Mouse (Mus musculus): ENCODE results near the gene Sned1.
"Not testable (repeated sequence)": the region's sequence is repeated elsewhere in the genome, so short reads cannot be mapped to it uniquely, and the experiment has no call there.

Sned1 gene

DNA sequence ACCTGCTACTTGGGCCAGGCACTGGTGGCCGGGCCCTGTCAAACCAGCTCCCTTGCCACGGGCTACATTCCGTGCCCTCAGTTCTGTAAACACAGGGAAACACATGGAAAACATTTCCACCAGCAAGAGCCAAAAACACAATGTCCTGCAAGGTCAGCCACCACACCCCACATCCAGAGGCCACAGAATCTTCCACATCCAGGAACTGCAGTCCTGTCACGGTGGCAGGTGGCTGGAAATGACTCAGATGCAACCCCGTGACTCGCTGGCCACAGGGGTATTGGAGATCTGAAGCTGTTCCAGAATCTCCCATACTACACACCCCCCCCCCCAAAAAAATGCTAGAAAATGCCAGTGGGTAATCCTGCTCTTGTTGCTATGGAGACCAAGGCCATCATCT lies 6.4 kb upstream of the Sned1 start:
- DNase-seq (ENCODE audit: low spot score in 2 of 2), result no peak

DNA sequence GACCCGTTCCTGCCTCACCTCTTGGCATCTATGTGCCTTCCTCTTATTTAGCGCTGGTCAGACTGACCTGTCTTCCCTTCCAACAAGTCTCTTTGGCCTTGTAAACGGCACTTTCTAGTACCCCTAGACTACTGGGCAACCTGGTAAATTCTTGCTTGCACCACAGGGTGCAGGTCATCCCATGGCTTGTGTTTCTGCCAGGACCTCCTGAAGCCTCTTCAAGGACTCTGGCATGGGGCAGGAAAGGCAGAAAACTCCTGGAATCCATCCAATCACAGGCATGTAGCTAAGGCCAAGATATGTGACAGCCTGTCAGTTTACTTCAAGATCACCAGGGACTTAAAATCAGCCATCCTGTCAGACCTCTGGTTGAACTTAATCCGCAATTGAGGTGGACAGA lies 6.0 kb upstream of the Sned1 start:
- no peak for DNase-seq (ENCODE audit: low spot score in 2 of 2)

DNA sequence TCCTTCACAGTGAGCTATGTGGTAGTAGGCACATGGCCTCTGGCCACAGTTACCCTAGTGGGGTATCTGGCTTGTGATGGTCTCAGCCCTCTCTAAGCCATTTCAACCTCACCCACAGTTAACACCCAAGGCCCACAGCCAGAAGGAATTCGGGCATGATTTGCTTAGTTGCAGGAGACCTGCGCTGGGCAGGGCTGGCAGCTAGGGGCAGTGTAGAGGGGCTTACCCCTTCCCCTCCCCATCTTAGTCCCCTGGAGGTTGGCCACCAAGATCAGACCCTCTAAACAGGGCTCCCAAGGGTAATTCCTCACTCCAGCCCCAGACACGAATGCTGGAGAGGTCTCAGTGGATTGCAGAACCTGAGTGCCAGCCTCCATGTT lies 894 bp downstream of the Sned1 start:
- DNase-seq (ENCODE audit: low spot score in 2 of 2), result no peak

DNA sequence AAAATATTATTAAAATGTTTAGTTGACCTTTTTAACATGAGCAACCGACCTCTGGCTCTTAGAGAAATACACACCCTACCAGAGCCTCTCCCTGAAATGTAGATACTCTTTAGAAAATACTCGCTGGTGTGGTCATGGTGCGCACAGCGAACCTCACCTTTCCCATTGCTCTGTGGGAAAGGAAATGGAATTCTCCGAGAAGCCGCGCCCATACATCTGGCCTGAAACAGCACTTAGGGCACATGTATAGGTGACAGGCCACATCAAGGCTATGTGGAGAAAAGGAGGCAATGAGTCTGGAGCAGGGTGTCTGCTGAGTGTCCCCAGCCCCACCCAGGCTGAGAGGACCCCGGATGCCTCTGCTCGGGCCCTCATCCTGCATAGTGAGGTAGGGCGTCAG lies 2.0 kb downstream of the Sned1 start:
- no peak for DNase-seq (ENCODE audit: low spot score in 2 of 2)

DNA sequence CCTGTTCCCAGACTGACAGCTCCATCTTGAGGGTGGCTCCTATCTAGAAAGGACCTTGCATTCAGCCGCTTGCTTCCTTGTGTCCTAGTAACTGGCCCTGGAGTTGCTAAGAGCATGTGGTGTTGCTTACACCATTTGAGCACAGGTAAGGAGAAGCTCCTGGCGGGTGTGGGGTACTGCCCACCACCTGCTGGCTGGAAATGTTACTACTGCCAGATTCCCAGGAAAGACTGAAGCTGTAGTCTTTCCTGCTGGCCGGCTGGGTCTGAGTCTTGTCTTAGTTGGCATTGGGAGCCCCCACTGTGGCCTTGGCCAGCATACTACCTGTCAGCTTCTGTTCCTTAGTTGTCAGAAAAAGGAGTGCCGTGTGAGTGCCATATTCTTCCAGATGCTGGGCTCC lies 2.6 kb downstream of the Sned1 start:
- no peak for DNase-seq (ENCODE audit: low spot score in 2 of 2)

DNA sequence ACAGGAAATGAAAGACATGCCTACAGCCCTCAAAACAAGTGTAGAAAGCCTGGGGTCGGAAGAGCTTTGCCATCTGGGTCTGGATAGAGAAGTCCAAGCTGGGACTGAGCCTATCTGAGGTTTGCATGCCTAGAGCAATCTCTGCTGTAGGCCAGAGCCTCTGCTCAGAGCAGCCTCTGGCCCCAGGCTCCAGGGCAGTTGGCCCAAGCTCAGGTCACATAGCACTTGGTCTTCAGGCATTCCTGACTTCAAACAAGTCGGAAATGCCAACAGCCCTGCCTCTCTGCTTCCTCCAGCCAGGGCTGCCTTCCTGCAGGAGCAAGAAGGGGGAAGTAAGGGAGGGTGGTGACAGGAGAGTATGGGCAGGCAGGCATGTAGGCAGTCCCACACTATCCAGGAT lies 10.3 kb downstream of the Sned1 start:
- DNase-seq (ENCODE audit: low spot score in 2 of 2), result no peak

DNA sequence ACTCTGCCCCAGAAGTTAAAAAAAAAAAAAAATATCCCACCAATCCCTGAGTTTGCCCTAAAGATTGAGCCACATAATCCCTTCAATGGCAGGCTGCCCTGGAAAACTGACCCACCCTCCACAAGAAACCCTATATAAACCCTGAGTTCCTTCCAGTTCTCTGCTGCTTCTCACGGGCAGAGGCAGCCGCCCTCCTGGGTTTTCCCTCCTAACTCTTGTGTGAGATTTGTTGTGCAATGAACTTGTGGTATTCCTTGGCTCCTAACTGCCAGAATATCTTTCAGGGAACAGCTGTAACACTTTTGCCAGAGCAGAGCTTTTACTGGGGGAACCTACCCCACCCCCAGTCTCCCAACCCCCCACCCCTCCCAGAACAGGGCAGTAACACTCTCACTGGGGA lies 16.9 kb downstream of the Sned1 start:
- DNase-seq (ENCODE audit: low spot score in 2 of 2), result no peak

DNA sequence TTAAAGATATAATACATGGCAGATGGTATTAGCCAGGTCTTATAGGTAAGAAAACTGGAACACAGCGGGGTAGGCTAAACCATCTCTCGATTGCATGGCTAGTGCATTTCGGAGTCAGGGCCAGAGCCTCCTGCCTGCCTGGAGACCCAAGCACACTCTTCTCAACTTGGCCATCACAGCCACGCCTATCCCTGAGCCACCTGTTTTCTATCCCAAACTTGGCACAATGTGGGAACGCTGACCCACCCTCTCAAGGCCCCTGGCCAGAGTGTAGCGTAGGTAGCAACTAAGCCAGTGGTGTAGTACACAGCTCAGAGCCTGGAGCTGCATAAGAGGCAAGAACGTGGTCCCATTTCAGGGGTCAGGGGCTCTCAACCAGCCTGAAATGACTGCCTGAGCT lies 20.1 kb downstream of the Sned1 start:
- DNase-seq (ENCODE audit: low spot score in 2 of 2), result no peak

DNA sequence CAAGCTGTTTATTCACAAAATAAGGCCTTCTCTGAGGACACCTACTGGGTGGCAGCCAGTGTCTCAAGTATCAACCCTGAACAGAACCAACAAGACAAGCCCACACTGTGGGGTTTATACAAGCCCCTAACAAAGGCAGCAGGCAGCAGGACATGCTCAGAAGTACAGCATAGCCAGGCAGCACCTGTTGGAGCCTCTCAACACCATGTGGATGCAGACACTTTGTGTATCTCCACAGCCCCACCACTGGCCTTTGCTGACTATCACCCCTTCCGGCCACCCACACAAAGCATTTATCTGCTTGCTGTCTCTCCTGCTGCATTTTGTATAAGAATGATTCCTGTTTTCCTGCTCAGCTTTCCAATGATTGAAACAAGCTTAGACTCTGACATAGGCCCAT lies 21.9 kb downstream of the Sned1 start:
- DNase-seq (ENCODE audit: low spot score in 2 of 2), result no peak

DNA sequence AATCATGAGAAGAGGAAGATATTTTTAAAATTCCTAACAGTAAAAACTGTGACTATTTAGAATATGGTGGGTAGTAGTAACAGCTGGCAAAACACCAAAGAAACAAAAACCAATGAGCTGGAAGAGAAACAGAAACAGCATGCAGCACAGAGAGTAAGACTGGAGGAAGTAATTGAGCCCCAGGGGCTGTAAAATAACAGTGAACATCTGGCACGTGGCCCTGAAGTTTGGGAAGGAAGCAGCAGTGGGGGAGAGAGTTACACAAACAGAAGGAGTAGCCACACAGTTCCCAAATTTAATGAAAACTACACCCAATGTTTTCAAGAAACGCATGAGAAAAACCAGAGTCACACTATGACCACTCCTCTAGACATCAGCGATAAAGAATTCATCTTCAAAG lies 31.6 kb downstream of the Sned1 start:
- DNase-seq (ENCODE audit: low spot score in 2 of 2), result no peak

DNA sequence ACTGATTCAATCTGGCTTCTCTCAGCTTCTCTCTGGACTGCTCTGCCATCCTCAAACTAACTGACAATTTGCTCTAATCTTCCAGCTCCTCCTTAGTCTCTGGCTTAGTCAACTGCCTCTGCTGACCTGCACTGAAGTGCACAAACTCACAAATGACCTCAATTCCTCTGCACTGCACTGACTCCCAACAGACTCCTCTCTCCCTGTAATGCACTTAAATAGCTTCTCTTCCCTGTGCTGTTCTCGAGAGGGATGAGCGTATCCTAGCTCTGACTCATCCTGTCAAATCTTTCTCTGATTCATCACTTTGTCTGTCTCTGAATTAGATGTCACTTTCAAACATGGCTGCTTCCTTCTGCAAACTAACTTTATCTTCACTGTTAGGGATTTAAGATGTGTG lies 32.6 kb downstream of the Sned1 start:
- DNase-seq (ENCODE audit: low spot score in 2 of 2), result no peak

DNA sequence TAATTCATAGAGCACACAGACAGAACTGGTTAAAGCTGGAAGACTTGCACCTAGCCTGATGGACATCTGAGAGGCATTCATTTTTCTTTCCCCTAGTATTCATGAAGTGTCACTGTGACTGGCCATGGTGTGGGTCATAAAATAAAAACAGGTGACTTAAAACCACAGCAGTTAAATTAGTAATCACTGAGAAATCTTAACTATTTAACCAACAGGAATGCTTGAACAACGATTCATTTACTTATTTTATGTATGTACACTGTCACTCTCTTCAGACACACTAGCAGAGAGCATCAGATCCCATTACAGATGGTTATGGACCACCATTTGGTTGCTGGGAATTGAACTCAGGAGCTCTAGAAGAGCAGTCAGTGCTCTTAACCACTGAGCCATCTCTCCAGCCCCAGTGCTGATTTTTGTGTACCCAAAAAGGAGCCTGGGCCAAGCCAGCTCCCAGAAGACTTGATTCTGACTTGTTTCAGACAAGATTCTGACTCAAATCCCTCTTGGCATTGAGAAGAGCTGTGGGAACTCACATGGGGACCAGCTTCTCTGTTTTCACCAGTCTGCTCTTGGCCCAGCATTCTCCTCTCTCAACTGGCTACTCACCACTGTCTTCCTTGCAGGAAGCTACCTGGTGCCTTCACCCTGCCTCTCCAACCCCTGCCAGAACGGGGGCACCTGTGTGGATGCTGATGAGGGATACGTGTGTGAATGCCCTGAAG lies 35.0 kb downstream of the Sned1 start:
- DNase-seq (ENCODE audit: low spot score in 2 of 2), result no peak

DNA sequence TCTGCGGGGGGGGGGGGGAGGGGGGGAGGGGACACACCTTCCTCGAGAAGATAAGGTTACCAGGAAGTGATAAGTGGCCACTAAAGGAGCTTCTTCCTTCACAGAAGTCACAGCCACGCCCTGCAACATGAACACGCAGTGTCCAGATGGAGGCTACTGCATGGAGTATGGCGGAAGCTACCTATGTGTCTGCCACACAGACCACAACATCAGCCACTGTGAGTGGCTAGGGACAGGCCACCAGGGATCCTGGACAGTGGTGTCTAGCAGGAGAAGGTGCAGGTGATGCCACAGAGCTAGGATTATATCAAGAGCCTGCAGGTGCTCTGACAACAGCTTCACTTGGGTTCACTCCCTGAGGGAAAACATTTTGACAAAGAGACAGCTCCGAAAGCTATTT lies 36.1 kb downstream of the Sned1 start:
- DNase-seq (ENCODE audit: low spot score in 2 of 2), result no peak

DNA sequence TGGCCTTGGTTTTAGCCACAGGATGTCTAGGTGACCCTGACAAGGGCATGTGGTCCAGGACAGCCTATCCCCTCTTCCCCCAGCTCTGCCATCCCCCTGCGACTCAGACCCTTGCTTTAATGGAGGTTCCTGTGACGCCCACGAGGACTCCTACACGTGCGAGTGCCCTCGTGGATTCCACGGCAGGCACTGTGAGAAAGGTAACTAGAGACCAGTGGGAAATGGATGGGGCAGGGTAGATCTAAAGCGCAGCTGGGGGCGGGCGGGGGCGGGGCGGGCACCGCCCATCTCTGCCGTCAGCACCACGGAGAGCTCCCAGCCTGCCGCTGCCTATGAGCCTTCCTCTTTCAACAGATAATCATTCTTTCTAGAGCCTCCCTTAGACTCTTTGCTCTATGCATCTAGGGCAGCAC lies 36.8 kb downstream of the Sned1 start:
- DNase-seq (ENCODE audit: low spot score in 2 of 2), result no peak

DNA sequence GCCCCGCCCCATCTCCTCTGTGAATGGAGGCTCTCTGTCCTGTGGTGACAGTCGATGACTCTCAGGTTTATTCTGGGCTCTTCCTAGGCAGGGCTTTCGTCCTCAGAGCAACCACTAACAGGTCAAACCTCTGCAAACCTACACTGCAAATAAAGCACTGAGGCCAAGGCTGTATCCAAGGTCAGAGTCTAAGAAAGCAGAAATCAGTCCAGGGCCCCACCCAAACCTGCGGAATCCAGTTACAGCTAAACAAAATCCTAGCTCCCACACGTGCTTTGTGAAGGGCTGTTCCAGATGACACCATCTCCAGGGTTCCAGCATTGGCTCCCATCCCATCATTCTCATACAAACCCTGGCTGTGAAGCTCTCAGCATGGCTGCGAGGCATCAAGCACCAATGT lies 39.9 kb downstream of the Sned1 start:
- no peak for DNase-seq (ENCODE audit: low spot score in 2 of 2)

DNA sequence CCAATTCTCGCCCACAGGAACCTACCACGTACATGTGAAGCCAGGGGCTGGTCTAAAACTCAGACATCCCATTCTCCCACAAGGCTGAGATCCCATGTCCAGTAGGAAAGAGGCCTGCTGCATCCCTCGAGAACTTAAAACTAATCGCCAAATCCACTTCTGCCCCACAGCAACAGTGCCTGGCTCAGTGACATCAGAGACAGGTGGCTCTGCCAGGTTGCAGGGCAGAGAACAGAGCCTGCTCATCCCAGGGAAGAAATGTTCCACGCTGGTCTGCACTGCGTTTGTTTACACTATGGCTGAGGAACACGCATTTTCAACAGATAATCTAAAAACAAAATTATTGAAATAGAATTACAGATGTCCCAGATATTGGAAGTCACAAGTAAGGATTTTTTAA lies 41.4 kb downstream of the Sned1 start:
- no peak for DNase-seq (ENCODE audit: low spot score in 2 of 2)

DNA sequence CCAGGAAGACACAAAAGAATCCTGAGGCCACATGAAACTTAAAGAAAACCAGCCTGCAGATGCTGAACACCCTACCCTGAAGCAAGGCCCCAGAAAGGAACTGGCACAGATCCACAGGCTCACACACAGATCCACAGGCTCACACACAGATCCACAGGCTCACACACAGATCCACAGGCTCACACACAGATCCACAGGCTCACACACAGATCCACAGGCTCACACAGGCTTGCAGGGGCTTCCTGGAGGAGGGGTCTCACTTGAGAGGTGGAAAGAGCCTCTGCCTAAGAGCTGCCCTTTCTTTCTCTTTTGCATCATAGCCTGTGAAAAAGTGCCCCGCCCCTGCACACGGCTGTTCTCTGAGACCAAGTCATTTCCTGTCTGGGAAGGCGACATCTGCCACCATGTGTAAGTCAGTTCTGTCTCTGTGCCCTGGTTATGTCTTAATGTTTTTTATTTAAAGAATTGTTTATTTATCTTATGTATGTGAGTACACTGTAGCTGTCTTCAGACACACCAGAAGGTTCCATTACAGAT lies 54.1 kb downstream of the Sned1 start:
- DNase-seq (ENCODE audit: low spot score in 2 of 2), result no peak

DNA sequence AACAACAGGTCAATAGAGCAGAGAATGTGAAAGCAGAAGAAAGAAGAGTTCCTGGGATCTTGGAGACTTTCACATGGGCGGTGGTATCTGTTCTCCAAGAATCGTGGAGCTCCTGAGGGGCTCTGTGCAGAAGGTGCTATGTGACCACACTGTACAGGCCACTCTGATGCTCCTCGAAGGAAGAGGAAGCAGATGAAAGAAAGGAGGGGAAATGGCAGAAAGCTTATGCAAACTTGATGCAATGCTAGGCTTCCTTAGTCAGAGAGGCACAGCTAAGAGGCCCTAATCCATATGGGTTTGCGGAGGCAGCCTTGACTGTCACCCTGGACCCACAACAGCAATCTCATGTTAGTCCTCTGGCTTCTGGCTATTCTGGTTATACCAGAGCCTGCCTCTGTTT lies 55.3 kb downstream of the Sned1 start:
- no peak for DNase-seq (ENCODE audit: low spot score in 2 of 2)

DNA sequence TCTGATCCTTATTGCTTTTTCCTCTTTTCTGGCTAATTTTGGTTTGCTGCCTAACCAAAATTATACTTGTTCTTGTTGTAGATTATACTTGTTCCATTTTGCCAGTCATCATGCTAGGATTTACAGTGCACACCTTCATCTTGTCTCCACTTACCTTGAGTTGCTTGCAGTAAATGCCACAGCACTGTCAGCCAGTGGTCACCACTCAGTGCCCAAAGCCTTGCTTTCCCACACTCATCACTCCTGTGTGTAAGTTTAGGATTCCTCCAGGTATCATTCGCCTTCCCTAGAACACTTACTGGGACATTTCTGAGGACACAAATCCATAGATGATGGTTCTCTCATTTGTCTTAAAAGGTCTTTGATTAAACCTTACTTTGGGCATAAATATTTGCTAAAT lies 56.0 kb downstream of the Sned1 start:
- DNase-seq (ENCODE audit: low spot score in 2 of 2), result no peak

DNA sequence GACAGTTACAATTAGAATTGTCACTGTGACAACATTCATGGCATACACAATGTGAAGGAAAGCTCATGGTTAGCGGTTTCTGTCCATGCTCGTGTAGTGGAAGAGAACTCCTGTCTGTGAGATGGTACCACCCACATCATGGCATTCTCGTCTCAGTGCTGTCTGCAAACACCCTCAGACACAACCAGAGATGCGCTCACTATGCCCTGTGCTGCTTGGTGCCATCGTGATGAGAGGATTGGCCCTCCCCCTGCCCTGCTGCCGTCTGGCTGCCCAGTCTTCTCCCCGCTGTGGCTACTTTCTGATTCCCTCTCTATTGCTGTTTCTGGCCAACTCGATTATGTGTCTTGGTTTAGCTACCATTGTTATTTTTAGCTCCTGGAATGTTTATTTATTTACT lies 56.4 kb downstream of the Sned1 start:
- no peak for DNase-seq (ENCODE audit: low spot score in 2 of 2)

DNA sequence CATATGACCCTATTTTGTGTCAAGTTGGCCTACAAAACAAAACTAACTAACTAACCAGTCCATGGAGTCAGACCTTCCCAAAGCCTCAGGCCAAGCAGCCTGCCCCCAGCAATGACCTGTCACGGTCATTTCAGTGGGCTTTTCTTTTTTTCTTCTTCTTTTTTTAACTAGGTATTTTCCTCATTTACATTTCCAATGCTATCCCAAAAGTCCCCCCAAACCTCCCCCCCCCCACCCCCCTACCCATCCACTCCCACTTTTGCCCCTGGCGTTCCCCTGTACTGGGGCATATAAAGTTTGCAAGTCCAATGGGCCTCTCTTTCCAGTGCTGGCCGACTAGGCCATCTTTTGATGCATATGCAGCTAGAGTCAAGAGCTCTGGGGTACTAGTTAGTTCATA lies 58.9 kb downstream of the Sned1 start:
- not testable (repeated sequence) for DNase-seq (ENCODE audit: low spot score in 2 of 2)

DNA sequence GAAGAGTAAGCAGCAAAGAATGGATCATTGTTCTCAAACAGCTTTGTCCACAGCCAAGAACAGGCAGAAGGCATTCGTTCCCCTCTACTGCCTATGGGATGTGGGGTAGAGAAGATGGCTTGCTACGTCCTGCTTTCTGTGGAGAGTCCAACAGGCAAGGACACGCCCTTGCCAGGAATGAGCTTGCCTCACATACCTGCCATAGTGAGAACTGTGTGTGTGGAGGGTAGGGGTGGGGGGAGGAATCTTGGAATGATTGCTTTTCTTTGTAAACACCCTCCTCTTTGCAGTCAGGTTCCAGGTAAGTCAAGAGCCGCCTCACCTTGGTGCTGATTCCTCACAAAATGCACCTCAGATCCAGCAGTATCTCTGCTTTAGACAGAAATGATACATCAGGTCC lies 64.2 kb downstream of the Sned1 start:
- no peak for DNase-seq (ENCODE audit: low spot score in 2 of 2)

DNA sequence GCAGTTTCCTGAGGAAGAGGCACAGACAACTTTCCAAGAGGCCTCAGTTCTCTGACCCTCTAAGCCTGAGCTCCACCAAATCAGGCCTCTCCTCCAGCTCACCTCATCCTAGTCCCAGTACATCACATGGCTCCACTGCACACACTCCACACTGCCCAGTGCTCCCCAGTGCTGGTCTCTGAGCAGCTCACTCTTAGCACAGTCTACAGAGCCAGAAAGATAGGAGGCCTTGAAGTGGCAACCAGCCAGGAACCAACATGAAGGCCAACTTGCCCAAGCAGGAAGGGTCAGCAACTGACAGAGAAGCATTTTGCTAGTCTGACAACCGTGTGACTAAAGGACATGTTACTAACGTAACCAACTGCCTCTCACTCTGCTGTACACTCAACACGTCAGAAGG lies 64.9 kb downstream of the Sned1 start:
- DNase-seq (ENCODE audit: low spot score in 2 of 2), result no peak
